Mouse (Mus musculus) right cerebral cortex, postnatal 25 days (tissue): ENCODE results near the gene Hyls1.

Experiments
- DNase-seq: peaks from one replicate; pipeline ENCODE4 v3.0.0; 2022

Gene Hyls1

GRCm38 (mm10) chr9:35543099-35543860, 26.9 kb downstream of the Hyls1 start:
- DNase-seq: no peak

GRCm38 (mm10) chr9:35541941-35542340, 28.3 kb downstream of the Hyls1 start:
- DNase-seq: no peak

GRCm38 (mm10) chr9:35541488-35541887, 28.7 kb downstream of the Hyls1 start:
- DNase-seq: peak; percentile 57

- DNase-seq: no peak
Measured at GRCm38 (mm10) chr9:35541024-35541423, 29.2 kb downstream of the Hyls1 start.

GRCm38 (mm10) chr9:35539001-35539750, 31.0 kb downstream of the Hyls1 start:
- DNase-seq: no peak

- no peak for DNase-seq
Measured at GRCm38 (mm10) chr9:35535876-35536275, 34.3 kb downstream of the Hyls1 start.

GRCm38 (mm10) chr9:35535110-35535509, 35.1 kb downstream of the Hyls1 start:
- DNase-seq: no peak

- no peak for DNase-seq
Measured at GRCm38 (mm10) chr9:35533266-35533665, 36.9 kb downstream of the Hyls1 start.

- no peak for DNase-seq
Measured at GRCm38 (mm10) chr9:35529796-35530195, 40.4 kb downstream of the Hyls1 start.

- no peak for DNase-seq
Measured at GRCm38 (mm10) chr9:35529141-35529540, 41.1 kb downstream of the Hyls1 start.

GRCm38 (mm10) chr9:35523941-35524411, 46.2 kb downstream of the Hyls1 start:
- peak; percentile 67 for DNase-seq

- peak; percentile 68 for DNase-seq
Measured at GRCm38 (mm10) chr9:35523541-35523940, 46.7 kb downstream of the Hyls1 start.

- DNase-seq: no peak
Measured at GRCm38 (mm10) chr9:35522821-35523515, 47.2 kb downstream of the Hyls1 start.

- no peak for DNase-seq
Measured at GRCm38 (mm10) chr9:35522241-35522640, 48.0 kb downstream of the Hyls1 start.

GRCm38 (mm10) chr9:35520631-35521348, 49.4 kb downstream of the Hyls1 start:
- no peak for DNase-seq

- no peak for DNase-seq
Measured at GRCm38 (mm10) chr9:35518169-35518568, 52.0 kb downstream of the Hyls1 start, which contains the start of gene Gm1113. Gm1113 (minus strand) TSS chr9:35518269.

- DNase-seq: no peak
Measured at GRCm38 (mm10) chr9:35516711-35517110, 53.5 kb downstream of the Hyls1 start.

- no peak for DNase-seq
Measured at GRCm38 (mm10) chr9:35516182-35516581, 54.0 kb downstream of the Hyls1 start.

GRCm38 (mm10) chr9:35513900-35514299, 56.3 kb downstream of the Hyls1 start:
- no peak for DNase-seq
